Mouse (Mus musculus): ENCODE results near the gene Bach1. TPM values are rescaled to one million over a fixed set of nuclear protein-coding genes. Genes with fewer than 3 reads are reported as not detected.

The Bach1 gene
- polyA plus RNA-seq, 1 experiment from 2014 or later: 14.5 TPM

DNA sequence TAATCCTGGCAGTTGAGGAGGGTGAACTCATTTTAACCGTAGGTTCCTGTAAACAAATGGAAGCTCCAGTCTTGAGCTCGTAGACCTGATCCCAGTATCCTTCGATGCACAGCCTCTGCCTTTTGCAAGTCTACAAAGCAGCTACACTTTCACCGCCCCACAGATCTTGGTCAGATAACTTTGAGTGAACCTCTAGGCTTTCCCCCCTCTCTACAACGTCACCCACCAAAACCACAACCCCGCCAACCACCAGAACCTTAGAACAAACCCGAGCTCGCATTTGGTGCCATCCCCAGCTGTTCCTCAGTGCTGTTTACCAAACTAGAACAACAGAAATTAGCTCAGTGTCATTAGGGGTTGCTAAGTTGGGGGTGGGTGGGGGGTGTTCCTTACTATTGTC, 37.1 kb upstream of the Bach1 start:
- Histone ChIP-seq H3K36me3 (ENCODE audit: control insufficient read depth, insufficient read depth, low read length) (no peaks in the 10 kb centered on the region), H3K9me3 (ENCODE audit: control insufficient read depth, low read length) (no peaks in the 10 kb centered on the region), H3K9ac (ENCODE audit: low read length) (no peak overlapping the region), H3K27me3 (replicated peaks; ENCODE audit: control insufficient read depth, insufficient read depth, low read length) (no peaks in the 10 kb centered on the region), H3K4me2 (ENCODE audit: low read length) (peak overlapping the region; percentile 46), H3K27ac (ENCODE audit: low read depth) (peak overlapping the region; percentile 60; the same call in 1 of the 2 replicates), H3K4me1 (replicated peaks; ENCODE audit: control insufficient read depth, insufficient read depth, low read length) (no peaks in the 10 kb centered on the region), H3K4me3 (ENCODE audit: low read depth, low read length) (no peak overlapping the region)
- ATAC-seq (replicated peaks; ENCODE audit: low FRiP score, low TSS enrichment, low read depth) (no peak), DNase-seq (ENCODE audit: low spot score) (no peak)
- WGBS: 72% methylated on average over 8 of the region's 8 CpGs

DNA sequence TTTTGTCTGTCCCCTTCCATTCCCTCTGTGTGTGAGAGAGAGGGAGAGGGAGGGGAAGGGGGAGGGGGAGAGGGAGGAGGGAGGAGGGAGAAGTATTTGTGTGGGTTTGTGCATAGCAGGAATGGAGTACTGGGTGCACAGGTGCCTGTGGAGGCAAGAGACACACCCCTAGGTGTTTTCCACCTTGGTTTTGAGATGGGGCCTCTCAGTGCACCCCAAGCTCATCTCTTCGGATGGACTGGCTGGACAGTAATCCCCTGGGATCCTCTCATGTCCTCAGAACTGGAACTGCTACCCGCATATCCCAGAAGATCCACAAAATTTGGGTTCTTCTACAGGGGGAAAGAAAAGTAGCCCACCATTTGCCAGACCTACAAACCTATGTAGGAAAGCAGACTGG, 36.2 kb upstream of the Bach1 start:
- no peak overlapping the region for H3K4me3 ChIP-seq (ENCODE audit: low read depth, low read length)
- H3K9me3 ChIP-seq (ENCODE audit: control insufficient read depth, low read length): no peaks in the 10 kb centered on the region
- no peaks in the 10 kb centered on the region for H3K27me3 ChIP-seq (replicated peaks; ENCODE audit: control insufficient read depth, insufficient read depth, low read length)
- H3K4me2 ChIP-seq (ENCODE audit: low read length): no peak overlapping the region
- DNase-seq (ENCODE audit: low spot score): no peak
- H3K4me1 ChIP-seq (replicated peaks; ENCODE audit: control insufficient read depth, insufficient read depth, low read length): no peaks in the 10 kb centered on the region
- no peaks in the 10 kb centered on the region for H3K36me3 ChIP-seq (ENCODE audit: control insufficient read depth, insufficient read depth, low read length)
- ATAC-seq (replicated peaks; ENCODE audit: low FRiP score, low TSS enrichment, low read depth): no peak
- WGBS: 92% methylated on average over 2 of the region's 2 CpGs
- H3K27ac ChIP-seq (ENCODE audit: low read depth): no peak overlapping the region
- no peak overlapping the region for H3K9ac ChIP-seq (ENCODE audit: low read length)

DNA sequence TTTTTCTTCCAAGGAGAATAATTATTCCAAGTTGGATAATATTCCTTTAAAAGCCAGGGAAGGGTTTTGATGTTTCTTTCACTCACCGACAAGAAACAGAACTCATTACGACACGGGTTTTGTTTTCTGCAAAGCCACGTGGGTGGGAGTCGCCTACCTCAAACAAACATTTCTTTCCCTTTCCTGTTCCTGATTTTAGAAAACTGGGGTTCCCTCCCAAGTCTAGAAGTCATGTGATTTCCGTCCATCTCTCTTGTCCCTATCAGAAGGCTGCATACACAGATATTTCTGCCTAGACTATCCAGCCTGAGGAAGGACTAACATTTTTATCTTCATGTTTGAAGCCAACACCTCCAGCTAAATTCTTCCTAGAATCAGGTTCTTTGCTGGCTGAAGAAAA, 34.9 kb upstream of the Bach1 start:
- Histone ChIP-seq H3K27me3 (replicated peaks; ENCODE audit: control insufficient read depth, insufficient read depth, low read length) (no peaks in the 10 kb centered on the region), H3K36me3 (ENCODE audit: control insufficient read depth, insufficient read depth, low read length) (no peaks in the 10 kb centered on the region), H3K9ac (ENCODE audit: low read length) (no peak overlapping the region), H3K4me2 (ENCODE audit: low read length) (no peak overlapping the region), H3K27ac (ENCODE audit: low read depth) (no peak overlapping the region), H3K9me3 (ENCODE audit: control insufficient read depth, low read length) (no peaks in the 10 kb centered on the region), H3K4me1 (replicated peaks; ENCODE audit: control insufficient read depth, insufficient read depth, low read length) (no peaks in the 10 kb centered on the region), H3K4me3 (ENCODE audit: low read depth, low read length) (no peak overlapping the region)
- WGBS: 53% methylated on average over 6 of the region's 6 CpGs
- ATAC-seq (replicated peaks; ENCODE audit: low FRiP score, low TSS enrichment, low read depth) (no peak), DNase-seq (ENCODE audit: low spot score) (no peak)

DNA sequence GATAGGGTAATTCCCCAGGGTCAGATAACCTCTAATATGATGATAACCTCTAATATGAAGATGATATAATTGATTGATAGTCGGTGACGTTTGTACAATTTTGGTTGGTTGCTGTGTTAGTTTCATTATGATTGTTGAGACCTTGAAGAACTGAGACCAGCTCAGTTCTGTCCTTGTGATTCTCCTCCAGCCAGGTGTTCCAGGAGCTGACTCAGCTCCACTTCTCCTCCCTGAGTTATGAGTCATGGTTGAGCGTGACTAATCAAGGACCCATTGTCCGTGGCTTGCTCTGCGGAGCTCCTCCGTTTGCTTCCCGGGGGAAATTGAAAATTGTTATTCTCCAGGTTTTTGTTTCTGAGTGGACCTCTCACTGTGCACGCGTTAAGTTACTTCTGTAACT, 33.5 kb upstream of the Bach1 start:
- no peak overlapping the region for H3K4me3 ChIP-seq (ENCODE audit: low read depth, low read length)
- ATAC-seq (replicated peaks; ENCODE audit: low FRiP score, low TSS enrichment, low read depth) (0 out of 2 replicates have a peak, but pooled peaks have one; percentile 50), DNase-seq (ENCODE audit: low spot score) (no peak)
- no peaks in the 10 kb centered on the region for H3K4me1 ChIP-seq (replicated peaks; ENCODE audit: control insufficient read depth, insufficient read depth, low read length)
- WGBS: 78% methylated on average over 9 of the region's 9 CpGs
- H3K9me3 ChIP-seq (ENCODE audit: control insufficient read depth, low read length): no peaks in the 10 kb centered on the region
- no peak overlapping the region for H3K9ac ChIP-seq (ENCODE audit: low read length)
- H3K27me3 ChIP-seq (replicated peaks; ENCODE audit: control insufficient read depth, insufficient read depth, low read length): no peaks in the 10 kb centered on the region
- H3K4me2 ChIP-seq (ENCODE audit: low read length): no peak overlapping the region
- H3K36me3 ChIP-seq (ENCODE audit: control insufficient read depth, insufficient read depth, low read length): no peaks in the 10 kb centered on the region
- no peak overlapping the region for H3K27ac ChIP-seq (ENCODE audit: low read depth)

DNA sequence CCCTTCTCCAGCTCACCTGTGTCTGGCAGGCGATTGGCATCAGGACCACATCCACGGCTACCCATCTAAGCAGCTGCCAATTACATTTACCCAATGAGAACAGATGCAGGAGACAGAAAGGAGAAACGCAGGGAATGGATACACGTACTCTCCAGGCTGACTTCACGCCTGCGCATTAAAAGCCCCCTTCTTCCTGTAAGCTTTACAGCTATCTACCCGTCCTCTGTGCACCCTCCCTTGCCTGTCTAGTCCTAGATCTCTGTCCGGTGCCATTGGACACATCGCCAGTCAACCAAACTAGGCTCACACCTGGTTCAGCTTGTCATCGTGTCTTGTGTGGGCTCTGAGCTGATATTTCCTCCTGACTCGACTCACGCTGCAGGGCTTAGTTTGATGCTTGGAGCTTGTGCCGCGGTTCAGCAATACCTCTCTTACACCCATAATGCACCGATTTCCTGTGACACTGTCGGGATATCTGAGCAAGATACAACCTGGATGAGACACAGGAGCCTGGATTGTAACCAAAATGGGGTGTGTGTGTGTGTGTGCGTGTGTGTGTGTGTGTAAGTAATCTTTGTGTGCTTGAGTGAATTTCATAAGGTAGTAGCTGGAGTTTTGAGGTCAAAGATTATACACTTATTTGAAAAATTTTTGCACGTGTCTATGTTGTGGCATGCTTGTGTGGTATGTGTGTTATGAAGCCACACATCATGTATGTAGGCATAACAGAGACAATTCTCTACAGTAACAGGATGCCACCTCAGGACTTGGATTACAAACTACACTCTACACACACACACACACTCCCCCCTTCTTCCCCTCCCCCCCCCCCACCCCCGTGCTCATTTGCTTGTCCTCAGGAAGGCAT, 32.8 kb upstream of the Bach1 start:
- no peaks in the 10 kb centered on the region for H3K4me1 ChIP-seq (replicated peaks; ENCODE audit: control insufficient read depth, insufficient read depth, low read length)

DNA sequence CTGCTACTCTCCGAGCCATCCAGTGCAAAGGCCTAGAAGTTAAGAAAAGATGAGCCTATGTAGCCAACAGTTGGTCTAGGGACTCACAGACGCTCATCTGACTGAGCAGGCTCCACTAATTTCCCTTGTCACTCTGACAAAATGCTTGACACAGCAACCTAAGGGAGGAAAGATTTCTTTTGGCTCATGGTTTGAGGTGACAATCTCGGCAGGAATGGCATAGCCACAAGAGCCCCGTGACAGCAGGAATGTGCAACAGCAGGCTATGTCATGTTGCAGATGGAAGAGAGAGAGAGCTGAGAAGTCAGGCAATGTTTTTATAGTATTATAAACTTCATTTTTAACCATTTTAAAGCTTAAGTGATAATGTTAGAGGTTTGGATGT, 32.1 kb upstream of the Bach1 start:
- Histone ChIP-seq H3K9me3 (ENCODE audit: control insufficient read depth, low read length) (no peaks in the 10 kb centered on the region), H3K27ac (ENCODE audit: low read depth) (no peak overlapping the region), H3K4me1 (replicated peaks; ENCODE audit: control insufficient read depth, insufficient read depth, low read length) (no peaks in the 10 kb centered on the region), H3K4me3 (ENCODE audit: low read depth, low read length) (no peak overlapping the region), H3K36me3 (ENCODE audit: control insufficient read depth, insufficient read depth, low read length) (no peaks in the 10 kb centered on the region), H3K4me2 (ENCODE audit: low read length) (no peak overlapping the region), H3K9ac (ENCODE audit: low read length) (no peak overlapping the region), H3K27me3 (replicated peaks; ENCODE audit: control insufficient read depth, insufficient read depth, low read length) (no peaks in the 10 kb centered on the region)
- DNase-seq (ENCODE audit: low spot score) (no peak), ATAC-seq (replicated peaks; ENCODE audit: low FRiP score, low TSS enrichment, low read depth) (no peak)
- WGBS: 82% methylated on average over 4 of the region's 4 CpGs

More for the DNA sequence above, 32.8 kb upstream of the Bach1 start:
- Histone ChIP-seq H3K4me2 (ENCODE audit: low read length) (no peak overlapping the region), H3K36me3 (ENCODE audit: control insufficient read depth, insufficient read depth, low read length) (no peaks in the 10 kb centered on the region), H3K9ac (ENCODE audit: low read length) (no peak overlapping the region), H3K27me3 (replicated peaks; ENCODE audit: control insufficient read depth, insufficient read depth, low read length) (no peaks in the 10 kb centered on the region), H3K27ac (ENCODE audit: low read depth) (no peak overlapping the region), H3K9me3 (ENCODE audit: control insufficient read depth, low read length) (no peaks in the 10 kb centered on the region), H3K4me3 (ENCODE audit: low read depth, low read length) (no peak overlapping the region)
- ATAC-seq (replicated peaks; ENCODE audit: low FRiP score, low TSS enrichment, low read depth) (no peak), DNase-seq (ENCODE audit: low spot score) (no peak)
- 88% methylated on average over 19 of the region's 19 CpGs for WGBS

DNA sequence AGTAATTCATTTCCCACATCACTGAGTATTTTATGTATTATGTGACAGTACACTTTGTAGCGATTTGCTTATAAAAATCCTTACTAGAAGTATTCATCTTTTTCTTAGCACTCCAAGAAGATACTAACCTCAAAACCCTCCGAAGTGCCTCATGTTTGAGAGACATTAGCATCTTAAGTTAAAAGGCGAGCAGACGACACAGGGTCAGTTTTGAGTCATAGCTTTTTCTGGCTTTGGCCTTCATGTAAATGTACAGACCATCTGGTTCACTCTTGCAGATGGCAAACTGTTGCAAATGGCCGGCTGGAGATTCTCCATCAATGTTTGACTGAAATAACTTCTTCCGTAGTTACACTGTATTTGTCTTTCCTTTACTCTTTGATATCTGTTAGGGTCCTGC, 30.7 kb upstream of the Bach1 start:
- no peak overlapping the region for H3K4me2 ChIP-seq (ENCODE audit: low read length)
- H3K9ac ChIP-seq (ENCODE audit: low read length): no peak overlapping the region
- H3K27ac ChIP-seq (ENCODE audit: low read depth): no peak overlapping the region
- ATAC-seq (replicated peaks; ENCODE audit: low FRiP score, low TSS enrichment, low read depth) (no peak), DNase-seq (ENCODE audit: low spot score) (no peak)
- no peaks in the 10 kb centered on the region for H3K36me3 ChIP-seq (ENCODE audit: control insufficient read depth, insufficient read depth, low read length)
- H3K4me1 ChIP-seq (replicated peaks; ENCODE audit: control insufficient read depth, insufficient read depth, low read length): no peaks in the 10 kb centered on the region
- no peaks in the 10 kb centered on the region for H3K9me3 ChIP-seq (ENCODE audit: control insufficient read depth, low read length)
- 70% methylated on average over 6 of the region's 6 CpGs for WGBS
- no peak overlapping the region for H3K4me3 ChIP-seq (ENCODE audit: low read depth, low read length)
- no peaks in the 10 kb centered on the region for H3K27me3 ChIP-seq (replicated peaks; ENCODE audit: control insufficient read depth, insufficient read depth, low read length)

DNA sequence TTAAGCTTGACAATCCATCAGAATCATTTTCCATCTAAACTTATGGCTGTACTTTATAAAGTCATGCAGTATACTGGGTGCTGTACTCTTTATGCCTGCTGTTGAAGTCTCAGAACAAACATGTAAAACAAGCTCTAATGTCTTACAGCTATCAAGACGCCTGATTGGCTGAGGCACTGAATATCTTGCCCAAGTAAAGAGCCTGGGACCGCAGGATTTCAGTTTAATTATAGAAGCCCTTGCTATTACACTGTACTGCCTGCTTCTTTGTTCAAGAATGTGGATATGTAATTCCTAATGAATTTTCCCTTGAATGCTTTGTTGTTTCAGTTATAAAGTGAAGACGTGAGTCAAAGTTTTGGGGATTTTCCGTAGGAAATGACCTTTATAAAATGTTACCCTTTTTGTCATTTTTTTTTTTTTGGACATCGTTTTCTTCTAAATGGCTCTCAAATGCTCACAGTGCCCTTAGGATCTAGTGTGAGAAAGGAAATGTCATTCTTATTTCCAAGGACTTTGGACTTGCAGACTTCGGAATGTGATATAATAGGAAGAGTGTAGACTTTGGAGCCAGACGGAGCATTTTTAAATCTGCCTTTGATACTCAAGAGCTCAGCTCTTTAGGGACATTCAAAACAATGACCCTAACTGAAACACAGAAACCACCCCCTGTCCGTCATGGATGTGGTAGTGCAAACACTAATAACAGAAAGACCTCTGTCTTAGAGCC, 28.5 kb upstream of the Bach1 start:
- no peaks in the 10 kb centered on the region for H3K4me1 ChIP-seq (replicated peaks; ENCODE audit: control insufficient read depth, insufficient read depth, low read length)
- DNase-seq (ENCODE audit: low spot score) (no peak), ATAC-seq (replicated peaks; ENCODE audit: low FRiP score, low TSS enrichment, low read depth) (no peak)
- 82% methylated on average over 8 of the region's 8 CpGs for WGBS
- H3K27ac ChIP-seq (ENCODE audit: low read depth): no peak overlapping the region
- no peak overlapping the region for H3K9ac ChIP-seq (ENCODE audit: low read length)
- no peak overlapping the region for H3K4me3 ChIP-seq (ENCODE audit: low read depth, low read length)
- H3K4me2 ChIP-seq (ENCODE audit: low read length): no peak overlapping the region
- H3K9me3 ChIP-seq (ENCODE audit: control insufficient read depth, low read length): no peaks in the 10 kb centered on the region
- H3K36me3 ChIP-seq (ENCODE audit: control insufficient read depth, insufficient read depth, low read length): no peaks in the 10 kb centered on the region
- no peaks in the 10 kb centered on the region for H3K27me3 ChIP-seq (replicated peaks; ENCODE audit: control insufficient read depth, insufficient read depth, low read length)

DNA sequence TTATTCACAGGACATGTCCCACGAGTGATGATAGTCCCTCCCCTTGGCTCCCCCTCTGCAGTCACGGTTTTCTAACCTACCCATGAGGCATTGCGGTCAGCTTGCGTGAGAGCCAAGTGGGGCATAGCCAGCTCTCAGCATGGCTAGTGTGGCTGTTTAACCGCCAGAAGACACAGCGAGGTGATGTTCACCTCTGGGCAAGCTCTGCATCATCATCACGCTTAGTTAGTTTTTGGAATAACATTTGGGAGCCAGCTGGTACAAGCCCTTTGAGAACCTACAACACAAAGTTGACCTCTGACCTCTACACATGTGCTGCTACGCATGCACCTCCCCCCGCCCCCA, 28.0 kb upstream of the Bach1 start:
- no peak overlapping the region for H3K4me3 ChIP-seq (ENCODE audit: low read depth, low read length)
- no peak overlapping the region for H3K4me2 ChIP-seq (ENCODE audit: low read length)
- H3K9ac ChIP-seq (ENCODE audit: low read length): no peak overlapping the region
- H3K4me1 ChIP-seq (replicated peaks; ENCODE audit: control insufficient read depth, insufficient read depth, low read length): no peaks in the 10 kb centered on the region
- no peak overlapping the region for H3K27ac ChIP-seq (ENCODE audit: low read depth)
- DNase-seq (ENCODE audit: low spot score) (no peak), ATAC-seq (replicated peaks; ENCODE audit: low FRiP score, low TSS enrichment, low read depth) (no peak)
- no peaks in the 10 kb centered on the region for H3K27me3 ChIP-seq (replicated peaks; ENCODE audit: control insufficient read depth, insufficient read depth, low read length)
- H3K36me3 ChIP-seq (ENCODE audit: control insufficient read depth, insufficient read depth, low read length): no peaks in the 10 kb centered on the region
- H3K9me3 ChIP-seq (ENCODE audit: control insufficient read depth, low read length): no peaks in the 10 kb centered on the region
- WGBS: 85% methylated on average over 9 of the region's 9 CpGs
